Mouse (Mus musculus) liver, embryonic 15.5 days (tissue): ENCODE results near the gene Ypel4. TPM values are rescaled to one million over a fixed set of nuclear protein-coding genes. Genes with fewer than 3 reads are reported as not detected.
A peak's percentile ranks its signal among the peaks of the same experiment; 100 is the strongest.

Experiments
- ATAC-seq: fragments of 200-750 bp; cut with Nextera tagmentation; 2 replicates; pipeline ENCODE4 v1.8.0; 2017; ENCODE audit warnings: moderate number of reproducible peaks, mild to moderate bottlenecking, moderate library complexity; ENCODE audit not compliant: insufficient read depth
- H3K27ac ChIP-seq: fragments of 300-500 bp; sonication (generic); replicated peaks from 2 replicates; pipeline ENCODE4 v1.5.1; 2015; ENCODE audit warnings: mild to moderate bottlenecking, inconsistent platforms
- H3K27me3 ChIP-seq: fragments of 300-500 bp; sonication (generic); 2 replicates; pipeline ENCODE4 v1.6.1; 2015; ENCODE audit warnings: mild to moderate bottlenecking, inconsistent platforms
- H3K36me3 ChIP-seq: fragments of 300-500 bp; sonication (generic); replicated peaks from 2 replicates; pipeline ENCODE4 v1.6.1; 2015; ENCODE audit warnings: moderate library complexity, mild to moderate bottlenecking, inconsistent platforms
- H3K4me1 ChIP-seq: fragments of 300-500 bp; sonication (generic); replicated peaks from 2 replicates; pipeline ENCODE4 v1.6.1; 2015; ENCODE audit warnings: inconsistent platforms
- H3K4me2 ChIP-seq: fragments of 300-500 bp; sonication (generic); 2 replicates; pipeline ENCODE4 v1.6.1; 2015; ENCODE audit warnings: moderate library complexity, mild to moderate bottlenecking, inconsistent platforms
- H3K4me3 ChIP-seq: fragments of 300-500 bp; sonication (generic); replicated peaks from 2 replicates; pipeline ENCODE4 v1.5.1; 2015; ENCODE audit warnings: mild to moderate bottlenecking, inconsistent platforms
- H3K9ac ChIP-seq: fragments of 300-500 bp; sonication (generic); 2 replicates; pipeline ENCODE4 v1.6.1; 2015; ENCODE audit warnings: moderate library complexity, mild to moderate bottlenecking, inconsistent platforms
- H3K9me3 ChIP-seq: fragments of 300-500 bp; sonication (generic); replicated peaks from 2 replicates; pipeline ENCODE4 v1.6.1; 2016; ENCODE audit warnings: inconsistent platforms
- WGBS: fragments of 180-500 bp; shearing (Covaris S2); methylation state at CpG from one replicate; pipeline ENCODE4 v1.1.7; 2015; ENCODE audit warnings: mixed read lengths; ENCODE audit not compliant: insufficient replicate concordance; 5-methylcytosine and 5-hydroxymethylcytosine counted together
- polyA plus RNA-seq: library from polyadenylated mRNA; unstranded; fragments of >200 nt; fragmentation: Nextera tagmentation; extraction: Ambion mirVana; gene quantifications from 2 replicates; pipeline ENCODE4 v1.2.1, GENCODE M21; 2015

The Ypel4 gene
- polyA plus RNA-seq, 1 experiment from 2014 or later, result 66.9 TPM

DNA sequence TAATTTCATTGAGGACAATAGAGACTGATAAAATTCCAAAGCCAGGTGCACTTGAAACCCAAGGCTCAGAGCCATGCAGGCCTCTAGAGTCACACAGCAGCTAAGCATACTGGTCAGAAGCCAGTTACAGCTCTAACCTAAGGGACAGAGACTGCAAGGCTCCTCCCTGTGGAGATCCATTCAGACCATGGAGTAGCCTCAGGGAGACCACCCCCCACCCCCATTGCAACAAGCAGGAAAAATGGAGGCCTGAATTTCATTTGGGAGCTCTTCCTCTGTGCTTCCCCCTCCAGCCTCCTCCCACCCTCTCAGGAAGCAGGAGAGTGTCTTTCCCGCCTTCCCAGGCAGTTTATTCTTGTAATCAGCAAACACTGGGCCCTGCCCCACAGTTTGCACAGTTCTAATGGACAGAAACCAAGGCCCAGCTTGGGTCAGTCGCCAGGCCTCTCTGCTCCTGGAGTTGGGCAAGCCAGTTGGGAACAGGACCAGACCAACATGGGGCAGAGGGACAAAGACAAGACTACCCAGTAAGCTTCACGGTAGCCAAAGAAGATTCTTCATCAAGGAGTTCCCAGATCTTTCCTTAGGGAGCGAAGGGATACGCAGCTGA is 8.1 kb downstream of the Ypel4 start:
- Histone ChIP-seq H3K4me3 (peak overlapping the region; percentile 69), H3K9me3 (no peaks in the 10 kb centered on the region), H3K9ac (peak overlapping the region; percentile 83; the same call in 1 of the 2 replicates), H3K4me1 (peaks cover 81% of the 10 kb centered on the region), H3K4me2 (peak overlapping the region; percentile 85), H3K27ac (peak overlapping the region; percentile 85), H3K27me3 (peaks cover 57% of the 10 kb centered on the region), H3K36me3 (peaks cover 47% of the 10 kb centered on the region)
- 0 out of 2 replicates have a peak, but pooled peaks have one; percentile 2 for ATAC-seq
- 41% methylated on average over 5 of the region's 5 CpGs for WGBS

- 9% methylated on average over 25 of the region's 26 CpGs for WGBS
- Histone ChIP-seq H3K4me3 (peak overlapping the region; percentile 69), H3K27ac (peak overlapping the region; percentile 85), H3K4me1 (peaks cover 78% of the 10 kb centered on the region), H3K9me3 (no peaks in the 10 kb centered on the region), H3K4me2 (peak overlapping the region; percentile 85), H3K27me3 (peaks cover 53% of the 10 kb centered on the region), H3K9ac (peak overlapping the region; percentile 83), H3K36me3 (peaks cover 40% of the 10 kb centered on the region)
- peak; percentile 14 for ATAC-seq
These were observed 8.8 kb downstream of the Ypel4 start for GRCm38 (mm10) chr2:84742451-84743283.

- Histone ChIP-seq H3K4me2 (peak within 1 kb of the TSS; percentile 85), H3K27ac (peak within 1 kb of the TSS; percentile 85), H3K36me3 (peaks cover 31% of the 10 kb centered on the region), H3K4me1 (peaks cover 69% of the 10 kb centered on the region), H3K9ac (peak within 1 kb of the TSS; percentile 83), H3K27me3 (peaks cover 59% of the 10 kb centered on the region), H3K9me3 (no peaks in the 10 kb centered on the region), H3K4me3 (peak within 1 kb of the TSS; percentile 69)
- ATAC-seq, result peak; percentile 73
- 1% methylated on average over 25 of the region's 25 CpGs for WGBS
These were observed 9.7 kb downstream of the Ypel4 start, which contains the start of gene Gm19426 for GRCm38 (mm10) chr2:84743561-84743960. Gene Gm19426, minus strand, starts transcription at chr2:84743655.

GRCm38 (mm10) chr2:84744126-84744525 is 10.3 kb downstream of the Ypel4 start:
- Histone ChIP-seq H3K27ac (peak overlapping the region; percentile 85), H3K9me3 (no peaks in the 10 kb centered on the region), H3K4me1 (peaks cover 64% of the 10 kb centered on the region), H3K9ac (peak overlapping the region; percentile 83), H3K27me3 (peaks cover 65% of the 10 kb centered on the region), H3K36me3 (peaks cover 25% of the 10 kb centered on the region), H3K4me3 (peak overlapping the region; percentile 69), H3K4me2 (peak overlapping the region; percentile 85)
- peak; percentile 25; the same call in 1 of the 2 replicates for ATAC-seq
- WGBS, result 10% methylated on average over 10 of the region's 10 CpGs

DNA sequence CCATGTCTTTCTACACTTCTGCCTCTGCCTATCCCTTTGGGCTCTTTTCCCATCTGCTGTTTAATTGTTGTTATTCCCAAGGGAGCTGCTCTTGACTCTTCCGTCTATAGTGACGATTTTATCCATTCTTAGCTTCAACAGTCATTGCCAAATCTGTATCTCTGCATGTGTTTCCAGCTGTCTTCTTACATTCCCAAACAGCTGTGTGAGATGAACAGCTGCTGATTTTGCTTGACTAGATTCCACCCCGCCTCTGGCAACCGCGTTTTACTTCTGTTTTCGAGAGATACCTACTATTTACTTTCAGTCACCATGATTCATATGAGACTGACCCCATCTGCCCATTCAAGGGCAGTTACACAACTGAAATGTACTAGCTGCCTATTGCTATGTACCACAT is 16.3 kb downstream of the Ypel4 start:
- Histone ChIP-seq H3K4me2 (no peak overlapping the region), H3K9me3 (no peaks in the 10 kb centered on the region), H3K27ac (no peak overlapping the region), H3K4me1 (peaks cover 9% of the 10 kb centered on the region; the same call in 1 of the 2 replicates), H3K27me3 (peaks cover 53% of the 10 kb centered on the region), H3K9ac (no peak overlapping the region), H3K4me3 (no peak overlapping the region), H3K36me3 (no peaks in the 10 kb centered on the region)
- 60% methylated on average over 6 of the region's 6 CpGs for WGBS
- ATAC-seq, result no peak

DNA sequence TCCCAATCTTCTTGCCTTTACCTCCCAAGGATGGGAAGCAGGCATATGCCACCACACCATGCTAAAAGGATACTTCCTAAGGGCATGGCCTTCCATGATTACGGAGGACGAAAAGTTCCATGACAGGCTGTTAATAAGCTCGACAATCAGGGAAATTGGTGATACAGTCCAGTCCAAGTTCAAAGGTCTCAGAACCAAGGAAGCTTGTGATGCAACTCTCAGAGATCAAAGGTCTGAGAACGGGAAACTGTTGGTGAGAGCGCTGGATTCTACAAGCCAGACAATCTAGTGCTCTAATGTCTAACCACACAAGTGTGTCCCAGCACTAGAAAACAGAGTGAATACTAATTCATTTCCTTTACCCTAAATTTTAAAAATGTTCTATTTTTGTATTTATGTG is 22.4 kb downstream of the Ypel4 start:
- Histone ChIP-seq H3K9ac (no peak overlapping the region), H3K27ac (no peak overlapping the region), H3K4me1 (peaks cover 3% of the 10 kb centered on the region; the same call in 1 of the 2 replicates), H3K4me2 (no peak overlapping the region), H3K36me3 (no peaks in the 10 kb centered on the region), H3K4me3 (no peak overlapping the region), H3K27me3 (peaks cover 5% of the 10 kb centered on the region), H3K9me3 (no peaks in the 10 kb centered on the region)
- no peak for ATAC-seq
- 62% methylated on average over 5 of the region's 5 CpGs for WGBS

DNA sequence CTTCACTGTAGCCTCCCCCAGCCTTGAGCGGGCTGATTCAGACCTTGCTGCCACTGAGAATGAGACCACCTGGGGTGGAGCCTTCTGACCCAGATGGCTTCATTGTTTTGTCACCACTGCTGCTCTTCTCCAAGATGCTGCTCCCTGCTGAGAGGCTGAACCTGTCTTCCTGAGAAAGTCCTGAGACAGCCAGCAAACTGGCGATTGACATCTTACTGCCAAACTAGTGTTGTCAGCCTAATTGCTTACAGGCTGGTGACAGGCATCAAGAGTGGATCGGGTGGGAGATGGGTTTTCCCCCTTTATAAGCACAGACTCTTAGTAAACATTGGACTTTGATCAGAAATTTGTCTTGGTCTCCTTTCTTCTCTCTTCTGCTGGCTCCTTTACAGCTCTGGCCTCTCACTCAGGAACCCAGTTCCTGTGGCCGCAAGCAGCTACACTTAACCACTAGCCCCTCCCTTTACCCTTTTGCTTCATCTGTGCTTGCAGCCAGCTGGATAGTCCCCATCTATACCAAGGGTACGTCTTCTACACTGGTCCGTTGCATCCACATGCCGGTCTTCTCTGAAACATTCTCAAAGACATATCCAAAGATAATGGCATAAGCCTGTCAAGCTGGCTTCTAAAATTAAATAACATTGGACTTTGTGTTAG is 23.3 kb downstream of the Ypel4 start:
- Histone ChIP-seq H3K4me3 (no peak overlapping the region), H3K4me2 (no peak overlapping the region), H3K9ac (no peak overlapping the region), H3K36me3 (no peaks in the 10 kb centered on the region), H3K4me1 (peaks cover 3% of the 10 kb centered on the region; the same call in 1 of the 2 replicates), H3K9me3 (no peaks in the 10 kb centered on the region), H3K27me3 (peaks cover 8% of the 10 kb centered on the region; the same call in 1 of the 2 replicates), H3K27ac (no peak overlapping the region)
- ATAC-seq, result no peak
- WGBS, result 56% methylated on average over 7 of the region's 7 CpGs

DNA sequence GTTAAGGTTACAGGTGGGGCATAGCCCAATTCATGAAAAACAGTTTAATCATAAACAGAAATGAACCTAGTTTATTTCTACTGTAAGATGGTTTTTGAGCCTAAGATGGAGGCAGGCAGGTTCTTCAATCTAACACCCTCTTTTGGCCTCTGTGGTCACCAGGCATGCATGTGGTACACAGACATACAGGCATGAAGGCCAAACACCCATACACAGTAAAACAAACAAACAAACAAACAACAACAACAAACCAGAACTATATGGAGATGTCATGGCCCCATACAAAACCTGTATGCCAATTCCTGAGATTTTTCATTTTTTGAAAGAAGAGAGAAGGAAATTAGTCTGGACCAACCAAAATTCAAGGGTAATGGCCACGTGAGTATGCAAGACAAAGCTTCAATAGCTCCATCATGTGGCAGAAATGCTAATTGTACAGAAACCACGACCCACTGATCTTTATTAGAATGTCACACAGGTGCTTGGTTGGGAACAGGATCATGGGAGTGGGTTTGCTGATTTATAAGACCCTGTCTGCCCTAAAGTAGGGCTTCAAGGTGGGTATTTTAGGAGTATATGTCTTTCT is 24.8 kb downstream of the Ypel4 start:
- under 1% methylated on average over 2 of the region's 2 CpGs for WGBS
- Histone ChIP-seq H3K4me3 (no peak overlapping the region), H3K4me2 (no peak overlapping the region), H3K4me1 (peaks cover 3% of the 10 kb centered on the region; the same call in 1 of the 2 replicates), H3K27ac (no peak overlapping the region), H3K36me3 (no peaks in the 10 kb centered on the region), H3K9me3 (no peaks in the 10 kb centered on the region), H3K27me3 (peaks cover 17% of the 10 kb centered on the region), H3K9ac (no peak overlapping the region)
- no peak for ATAC-seq

- WGBS, result 62% methylated on average over 8 of the region's 8 CpGs
- H3K27me3 ChIP-seq, result peaks cover 31% of the 10 kb centered on the region
- no peak overlapping the region for H3K9ac ChIP-seq
- no peaks in the 10 kb centered on the region for H3K9me3 ChIP-seq
- peaks cover 3% of the 10 kb centered on the region; the same call in 1 of the 2 replicates for H3K4me1 ChIP-seq
- no peak overlapping the region for H3K4me3 ChIP-seq
- H3K4me2 ChIP-seq, result no peak overlapping the region
- H3K27ac ChIP-seq, result no peak overlapping the region
- H3K36me3 ChIP-seq, result no peaks in the 10 kb centered on the region
- ATAC-seq, result no peak
These were observed 26.9 kb downstream of the Ypel4 start for GRCm38 (mm10) chr2:84760777-84761176.

DNA sequence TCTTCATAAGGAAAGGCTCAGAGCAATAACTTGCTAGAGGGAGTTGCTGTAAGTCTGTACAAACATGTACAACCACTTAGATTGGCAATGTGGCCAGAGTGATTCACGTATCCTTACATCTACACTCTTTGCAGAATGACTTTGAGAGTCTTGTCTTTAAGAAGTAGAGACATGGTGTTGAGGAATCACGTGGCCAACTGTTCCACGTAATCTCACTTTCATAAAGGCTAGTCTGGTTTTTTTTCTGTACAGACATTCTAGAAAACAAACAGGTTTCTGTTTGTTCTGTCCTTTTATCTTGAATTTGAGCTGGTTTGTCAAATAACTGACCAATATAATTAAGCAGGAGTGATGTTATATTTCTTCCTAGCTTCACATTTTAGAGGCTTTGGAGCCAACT is 27.5 kb downstream of the Ypel4 start:
- no peak for ATAC-seq
- peaks cover 3% of the 10 kb centered on the region; the same call in 1 of the 2 replicates for H3K4me1 ChIP-seq
- 61% methylated on average over 3 of the region's 3 CpGs for WGBS

More for the DNA sequence above, 27.5 kb downstream of the Ypel4 start:
- peaks cover 33% of the 10 kb centered on the region for H3K27me3 ChIP-seq
- no peaks in the 10 kb centered on the region for H3K9me3 ChIP-seq
- H3K27ac ChIP-seq, result no peak overlapping the region
- no peak overlapping the region for H3K4me2 ChIP-seq
- H3K36me3 ChIP-seq, result no peaks in the 10 kb centered on the region
- H3K9ac ChIP-seq, result no peak overlapping the region
- H3K4me3 ChIP-seq, result no peak overlapping the region
